Mouse (Mus musculus) sigmoid colon, adult 10 weeks (tissue): ENCODE measurements around the gene Syce2. TPM values are rescaled to one million over a fixed set of nuclear protein-coding genes. Genes with fewer than 3 reads are reported as not detected.

Source experiments
- polyA plus RNA-seq: library from polyadenylated mRNA; stranded (reverse); fragments of 350-450 nt; fragmentation: Illumina TruSeq; extraction: RNeasy Lipid Tissue Mini Kit (QIAGEN cat#74804); gene quantifications from one replicate; pipeline ENCODE4 v1.2.3, GENCODE M21; 2014; ENCODE audit warnings: low read depth, low replicate concordance

The Syce2 gene
- polyA plus RNA-seq: 9.3 TPM

GRCm38 (mm10) chr8:84871376-84872308 lies at the start of gene Syce2:
Gene Syce2, plus strand, starts transcription at chr8:84872111.

GRCm38 (mm10) chr8:84822723-84823122 lies 49.2 kb upstream of the Syce2 start, which contains the start of gene Dand5:
Gene Dand5, minus strand, starts transcription at chr8:84822823.

GRCm38 (mm10) chr8:84831490-84831889 lies 40.4 kb upstream of the Syce2 start, which contains the start of gene Gadd45gip1:
Gene Gadd45gip1, plus strand, starts transcription at chr8:84831522.

DNA sequence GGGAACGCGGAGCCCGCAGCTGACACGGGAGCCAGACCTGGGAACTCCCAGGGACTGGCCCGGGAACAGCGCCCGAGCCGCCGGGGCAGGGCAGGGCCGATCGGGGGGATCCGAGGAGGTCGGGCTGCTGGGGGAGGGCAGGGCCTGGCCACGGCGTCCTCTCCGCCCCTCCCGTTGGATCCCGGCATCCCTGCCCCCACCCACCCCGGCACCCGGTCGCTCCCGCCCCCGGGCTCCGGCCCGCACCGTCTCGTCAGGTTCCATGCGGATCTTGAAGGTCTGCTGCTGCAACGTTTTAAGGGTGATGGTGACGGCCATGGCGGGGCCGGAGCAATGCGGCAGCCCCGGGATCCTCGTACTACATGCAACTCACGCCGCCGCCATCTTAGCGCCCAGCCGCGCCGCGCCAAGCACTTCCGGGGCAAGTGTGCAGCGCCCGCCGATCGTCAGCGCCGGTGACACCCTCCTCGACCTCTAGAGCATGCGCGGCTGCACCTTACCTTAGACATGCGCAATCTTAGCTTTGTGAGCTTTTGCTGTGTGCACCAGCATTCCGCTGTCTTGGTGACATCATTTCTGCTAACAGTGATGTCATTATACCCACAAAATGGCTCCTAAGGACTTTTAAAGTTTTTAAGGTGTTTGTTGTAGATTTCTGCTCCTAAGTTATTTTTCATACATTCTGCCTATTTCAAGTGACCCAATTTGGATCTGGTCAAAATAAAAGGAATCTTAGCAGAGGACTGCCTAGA lies 31.5 kb upstream of the Syce2 start, which contains the start of gene Rad23a:
Gene Rad23a, minus strand, starts transcription at position 418 of the 752 bp plus-strand sequence.

GRCm38 (mm10) chr8:84846722-84847572 lies 25.0 kb upstream of the Syce2 start, which contains the start of gene Calr:
Gene Calr, minus strand, starts transcription at chr8:84846934.

DNA sequence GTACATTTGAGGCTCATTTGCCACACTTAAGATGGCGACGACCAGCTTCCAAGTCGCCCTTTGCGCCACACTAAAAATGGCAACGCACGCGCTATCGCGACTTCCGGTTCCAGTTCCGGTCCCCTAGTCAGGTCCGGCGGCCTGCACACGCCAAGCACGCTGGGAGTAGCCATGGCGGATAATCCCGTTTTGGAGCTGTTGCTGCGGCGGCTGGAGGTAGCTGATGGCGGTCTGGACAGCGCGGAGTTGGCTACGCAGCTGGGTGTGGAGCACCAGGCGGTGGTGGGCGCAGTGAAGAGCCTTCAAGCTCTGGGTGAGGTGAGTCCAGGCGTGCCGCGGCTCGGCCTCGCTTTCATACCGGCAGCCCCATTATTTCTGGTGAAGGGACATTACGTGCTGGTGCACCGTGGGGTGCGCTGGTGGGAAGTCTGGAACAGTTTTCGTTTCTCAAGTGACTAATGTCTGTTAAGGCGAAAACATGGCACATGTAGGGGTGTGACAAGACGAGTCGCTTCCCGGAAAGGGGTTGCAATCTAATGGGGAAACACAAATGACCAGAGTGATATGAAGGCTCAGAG lies 15.0 kb upstream of the Syce2 start, which contains the start of gene Farsa:
Gene Farsa, plus strand, starts transcription at position 126 of the 578 bp plus-strand sequence.

DNA sequence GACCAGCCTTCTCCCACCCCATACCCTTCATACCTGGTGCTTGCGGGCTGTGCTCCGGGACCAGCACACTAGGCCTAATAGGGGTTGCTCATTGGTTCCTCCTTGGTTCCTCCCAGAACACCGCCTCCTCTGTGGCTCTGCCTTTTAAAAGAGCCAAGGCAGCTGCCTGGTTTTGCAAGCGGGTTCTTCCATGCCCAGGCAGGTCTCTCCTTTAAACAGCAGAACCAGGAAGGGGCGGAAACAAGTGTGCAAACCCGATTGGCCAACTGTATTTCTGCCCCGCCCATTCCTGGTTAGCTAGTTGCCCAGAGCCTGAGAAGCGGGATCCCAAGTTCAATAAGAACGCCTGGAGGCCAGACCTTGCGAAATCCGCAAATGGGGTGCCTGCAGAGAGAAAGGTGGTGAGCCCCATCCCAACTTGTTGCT lies 21.8 kb downstream of the Syce2 start, which contains the start of gene Gcdh:
Gene Gcdh, minus strand, starts transcription at position 213 of the 426 bp plus-strand sequence.

DNA sequence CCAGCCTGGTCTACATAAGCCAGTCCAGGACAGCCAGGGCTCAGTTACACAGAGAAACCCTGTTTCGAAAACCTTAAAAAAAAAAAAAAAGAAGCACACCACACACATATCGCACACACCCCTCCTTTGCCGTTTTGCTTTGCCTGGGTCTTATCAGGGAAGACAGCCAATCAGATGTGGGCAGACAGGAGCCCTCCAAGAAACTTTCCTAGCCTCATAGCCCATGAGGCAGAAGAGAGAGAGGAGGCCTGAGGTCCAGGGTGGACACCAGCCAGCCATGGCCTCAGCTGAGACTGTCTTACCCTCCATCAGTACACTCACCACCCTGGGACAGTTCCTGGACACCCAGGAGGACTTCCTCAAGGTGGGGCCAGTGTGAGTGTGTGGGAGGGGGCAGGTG lies 29.8 kb downstream of the Syce2 start, which contains the start of gene Klf1:
Gene Klf1, plus strand, starts transcription at position 177 of the 400 bp plus-strand sequence.

GRCm38 (mm10) chr8:84908421-84909161 lies 36.7 kb downstream of the Syce2 start, which contains the start of gene Dnase2a:
Gene Dnase2a, plus strand, starts transcription at chr8:84908560.

DNA sequence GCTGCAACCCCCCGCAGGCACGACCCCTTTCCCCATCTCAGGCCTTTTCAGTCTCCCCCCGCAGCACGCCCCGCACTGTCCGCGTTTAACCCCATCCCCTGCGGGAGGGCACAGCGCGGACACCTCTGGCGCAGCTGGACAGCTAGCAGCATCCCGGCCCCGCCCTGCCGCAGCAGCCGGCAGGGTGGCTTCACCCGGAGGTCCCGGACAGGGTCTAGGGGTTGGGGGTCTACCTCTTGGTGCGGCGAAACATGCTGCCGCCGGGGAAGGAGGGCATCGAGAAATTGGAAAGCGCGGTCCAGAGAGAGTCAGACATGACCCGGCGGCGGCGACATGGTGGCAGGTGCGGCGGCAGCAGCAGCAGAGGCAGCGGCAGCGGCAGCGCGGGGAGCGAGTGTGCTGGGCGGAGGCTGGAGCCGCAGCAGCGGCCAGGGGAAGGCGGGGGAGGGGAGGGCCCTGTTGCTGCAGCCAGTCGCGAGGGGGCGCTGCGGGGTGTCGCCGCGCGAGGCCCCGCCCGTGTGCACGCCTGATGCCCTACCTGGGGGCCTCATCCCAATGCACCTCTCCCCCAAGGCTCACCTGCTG lies 65.1 kb downstream of the Syce2 start, which contains the start of gene Mast1:
Gene Mast1, minus strand, starts transcription at position 398 of the 585 bp plus-strand sequence.

Other genes starting within 250 kb of the Syce2 start
- gene Ier2, start 209.3 kb upstream of the Syce2 start, polyA plus RNA-seq: 5.6 TPM
- gene Trmt1, start 185.8 kb upstream of the Syce2 start, polyA plus RNA-seq: 12.7 TPM
- gene Nacc1, start 184.2 kb upstream of the Syce2 start, polyA plus RNA-seq: 2.2 TPM
- gene Lyl1, start 170.7 kb upstream of the Syce2 start, polyA plus RNA-seq: not detected
- not detected for gene G430095P16Rik, start 149.1 kb upstream of the Syce2 start, polyA plus RNA-seq
- gene Nfix, start 71.8 kb upstream of the Syce2 start, polyA plus RNA-seq: 19.0 TPM
- 1.5 TPM for gene Dand5, start 49.3 kb upstream of the Syce2 start, polyA plus RNA-seq
- gene Gadd45gip1, start 40.6 kb upstream of the Syce2 start, polyA plus RNA-seq: 0.66 TPM
- gene Rad23a, start 31.4 kb upstream of the Syce2 start, polyA plus RNA-seq: 3.5 TPM
- 491 TPM for gene Calr, start 25.2 kb upstream of the Syce2 start, polyA plus RNA-seq
- 4.9 TPM for gene Farsa, start 15.1 kb upstream of the Syce2 start, polyA plus RNA-seq
- gene Gcdh, start 21.8 kb downstream of the Syce2 start, polyA plus RNA-seq: 36.1 TPM
- 0.38 TPM for gene Klf1, start 29.8 kb downstream of the Syce2 start, polyA plus RNA-seq
- 11.0 TPM for gene Dnase2a, start 36.4 kb downstream of the Syce2 start, polyA plus RNA-seq
- gene Mast1, start 65.2 kb downstream of the Syce2 start, polyA plus RNA-seq: not detected
- gene Rtbdn, start 74.9 kb downstream of the Syce2 start, polyA plus RNA-seq: not detected
- gene Gm49661, start 97.3 kb downstream of the Syce2 start, polyA plus RNA-seq: not detected
- 27.1 TPM for gene Prdx2, start 97.5 kb downstream of the Syce2 start, polyA plus RNA-seq
- 2.4 TPM for gene Rnaseh2a, start 97.7 kb downstream of the Syce2 start, polyA plus RNA-seq
- 1.7 TPM for gene Junb, start 106.6 kb downstream of the Syce2 start, polyA plus RNA-seq
- 26.9 TPM for gene Hook2, start 118.5 kb downstream of the Syce2 start, polyA plus RNA-seq
- gene Best2, start 142.4 kb downstream of the Syce2 start, polyA plus RNA-seq: 3.1 TPM
- 11.1 TPM for gene Asna1, start 153.2 kb downstream of the Syce2 start, polyA plus RNA-seq
- gene Trir, start 154.7 kb downstream of the Syce2 start, polyA plus RNA-seq: 13.3 TPM
- gene Tnpo2, start 164.8 kb downstream of the Syce2 start, polyA plus RNA-seq: 12.3 TPM
- gene Fbxw9, start 187.9 kb downstream of the Syce2 start, polyA plus RNA-seq: 2.6 TPM
- gene Gm5741, start 195.9 kb downstream of the Syce2 start, polyA plus RNA-seq: not detected
- gene Dhps, start 199.6 kb downstream of the Syce2 start, polyA plus RNA-seq: 23.2 TPM
- 5.8 TPM for gene Wdr83os, start 208.6 kb downstream of the Syce2 start, polyA plus RNA-seq
- gene Wdr83, start 209.2 kb downstream of the Syce2 start, polyA plus RNA-seq: 2.8 TPM
- gene Man2b1, start 211.2 kb downstream of the Syce2 start, polyA plus RNA-seq: 9.3 TPM